Mouse (Mus musculus) CH12.LX (cell line): ENCODE results near the gene Nemp2. TPM values are rescaled to one million over a fixed set of nuclear protein-coding genes. Genes with fewer than 3 reads are reported as not detected.

Experiments
- DNase-seq: peaks from one replicate; pipeline ENCODE4 v3.0.0-alpha.2; 2013; ENCODE audit errors: extremely low read depth
- H3K27ac ChIP-seq: 2 replicates; pipeline ENCODE4 v1.5.1; 2012; ENCODE audit warnings: low read depth, mild to moderate bottlenecking, control low read depth, moderate library complexity; ENCODE audit not compliant: insufficient read depth
- H3K27me3 ChIP-seq: replicated peaks from 2 replicates; pipeline ENCODE3; 2012; ENCODE audit warnings: inconsistent platforms
- H3K36me3 ChIP-seq, 2 experiments: replicated peaks in 1 of 2; 2 replicates each; pipeline versions ENCODE3 to v1.6.1; 2012; ENCODE audit warnings: inconsistent platforms in 1 of 2, low read length in 1 of 2, mild to moderate bottlenecking in 1 of 2, mixed read lengths in 1 of 2, moderate library complexity in 1 of 2; ENCODE audit not compliant: control insufficient read depth in 1 of 2, insufficient read depth in 1 of 2
- H3K4me1 ChIP-seq, 2 experiments: 2 replicates each; pipeline ENCODE4 v1.6.1; 2012; ENCODE audit warnings: inconsistent platforms in 1 of 2, moderate library complexity in 1 of 2; ENCODE audit not compliant: insufficient read depth in 2 of 2, control insufficient read depth in 1 of 2
- H3K4me2 ChIP-seq: 2 replicates; pipeline ENCODE4 v1.6.1; 2012; ENCODE audit warnings: low read depth, mild to moderate bottlenecking, control low read depth; ENCODE audit not compliant: poor library complexity, insufficient read depth, severe bottlenecking
- H3K4me3 ChIP-seq, 3 experiments: fragments of 150-350 bp in 1 of 3; sonication (generic) in 1 of 3; replicated peaks in 1 of 3; 2 replicates each; pipeline versions ENCODE3 to v1.5.1; 2011 to 2012; ENCODE audit warnings: low read depth in 2 of 3, low read length in 2 of 3, mild to moderate bottlenecking in 2 of 3, moderate library complexity in 2 of 3, control low read depth in 1 of 3, improper control_type of control experiment in 1 of 3, inconsistent platforms in 1 of 3, mixed read lengths in 1 of 3; ENCODE audit not compliant: poor library complexity in 1 of 3
- H3K79me2 ChIP-seq: replicated peaks from 2 replicates; pipeline ENCODE4 v1.6.1; 2012; ENCODE audit warnings: mild to moderate bottlenecking, moderate library complexity; ENCODE audit not compliant: control insufficient read depth, poor library complexity, insufficient read depth, severe bottlenecking; ENCODE audit errors: extremely low read depth
- H3K9ac ChIP-seq: 2 replicates; pipeline ENCODE4 v1.6.1; 2012; ENCODE audit warnings: low read depth, mild to moderate bottlenecking, control low read depth, moderate library complexity; ENCODE audit not compliant: insufficient read depth
- H3K9me3 ChIP-seq: replicated peaks from 2 replicates; pipeline ENCODE3; 2012; ENCODE audit warnings: low read length, inconsistent platforms, mixed read lengths
- CHD2 ChIP-seq: IDR thresholded peaks from 2 replicates; pipeline ENCODE4 v1.6.1; 2011; ENCODE audit warnings: low read length, improper control_type of control experiment
- E2F4 ChIP-seq: IDR thresholded peaks from 2 replicates; pipeline ENCODE4 v1.6.1; 2011; ENCODE audit warnings: low read depth, low read length, improper control_type of control experiment; ENCODE audit not compliant: insufficient replicate concordance
- EP300 ChIP-seq: IDR thresholded peaks from 2 replicates; pipeline ENCODE4 v1.6.1; 2011; ENCODE audit warnings: low read length, improper control_type of control experiment
- ETS1 ChIP-seq: conservative IDR thresholded peaks from 2 replicates; pipeline ENCODE4 v1.6.1; 2012; ENCODE audit warnings: low read depth, mild to moderate bottlenecking, inconsistent platforms, low read length, improper control_type of control experiment, moderate library complexity
- GABPA ChIP-seq: IDR thresholded peaks from 2 replicates; pipeline ENCODE4 v1.6.1; 2012; ENCODE audit warnings: low read depth, low read length, improper control_type of control experiment, inconsistent platforms; ENCODE audit not compliant: insufficient replicate concordance
- HCFC1 ChIP-seq: IDR thresholded peaks from 2 replicates; pipeline ENCODE4 v1.6.1; 2012; ENCODE audit warnings: low read depth, mild to moderate bottlenecking, inconsistent platforms, low read length, improper control_type of control experiment
- IRF4 ChIP-seq: IDR thresholded peaks from 2 replicates; pipeline ENCODE4 v1.6.1; 2014; ENCODE audit warnings: low read depth, mild to moderate bottlenecking, inconsistent platforms, low read length, improper control_type of control experiment
- JUN ChIP-seq: IDR thresholded peaks from 2 replicates; pipeline ENCODE4 v1.6.1; 2011; ENCODE audit warnings: low read depth, mild to moderate bottlenecking, low read length, improper control_type of control experiment, moderate library complexity; ENCODE audit not compliant: insufficient read depth
- JUND ChIP-seq: conservative IDR thresholded peaks from 2 replicates; pipeline ENCODE4 v1.6.1; 2011; ENCODE audit warnings: low read depth, low read length, improper control_type of control experiment
- KAT2A ChIP-seq: IDR thresholded peaks from 2 replicates; pipeline ENCODE4 v1.6.1; 2012; ENCODE audit warnings: low read length, improper control_type of control experiment, inconsistent platforms; ENCODE audit not compliant: insufficient replicate concordance
- MAX ChIP-seq: IDR thresholded peaks from 2 replicates; pipeline ENCODE4 v1.6.1; 2011; ENCODE audit warnings: low read length, improper control_type of control experiment
- MEF2A ChIP-seq: IDR thresholded peaks from 2 replicates; pipeline ENCODE4 v1.6.1; 2014; ENCODE audit warnings: low read depth, mild to moderate bottlenecking, inconsistent platforms, low read length, improper control_type of control experiment, borderline replicate concordance
- MXI1 ChIP-seq: IDR thresholded peaks from 2 replicates; pipeline ENCODE4 v1.6.1; 2011; ENCODE audit warnings: mild to moderate bottlenecking, low read depth, low read length, improper control_type of control experiment
- MYC ChIP-seq: IDR thresholded peaks from 2 replicates; pipeline ENCODE4 v1.6.1; 2011; ENCODE audit warnings: low read depth, mild to moderate bottlenecking, improper control_type of control experiment, low read length
- NELFE ChIP-seq: IDR thresholded peaks from 2 replicates; pipeline ENCODE4 v1.6.1; 2011; ENCODE audit warnings: low read depth, low read length, improper control_type of control experiment
- NRF1 ChIP-seq: IDR thresholded peaks from 2 replicates; pipeline ENCODE4 v1.6.1; 2014; ENCODE audit warnings: low read depth, mild to moderate bottlenecking, inconsistent platforms, low read length, improper control_type of control experiment, moderate library complexity
- PAX5 ChIP-seq: IDR thresholded peaks from 2 replicates; pipeline ENCODE4 v1.6.1; 2012; ENCODE audit warnings: low read length, inconsistent platforms, mixed read lengths
- POLR2AphosphoS2 ChIP-seq: IDR thresholded peaks from 2 replicates; pipeline ENCODE4 v1.6.1; 2011; ENCODE audit warnings: low read depth, low read length, improper control_type of control experiment
- RAD21 ChIP-seq: IDR thresholded peaks from 2 replicates; pipeline ENCODE4 v1.6.1; 2011; ENCODE audit warnings: low read depth, mild to moderate bottlenecking, low read length, improper control_type of control experiment, moderate library complexity
- RCOR1 ChIP-seq: conservative IDR thresholded peaks from 2 replicates; pipeline ENCODE4 v1.6.1; 2012; ENCODE audit warnings: low read depth, mild to moderate bottlenecking, inconsistent platforms, low read length, improper control_type of control experiment
- SIN3A ChIP-seq: IDR thresholded peaks from 2 replicates; pipeline ENCODE4 v1.6.1; 2012; ENCODE audit warnings: low read length, improper control_type of control experiment, inconsistent platforms
- SMC3 ChIP-seq: IDR thresholded peaks from 2 replicates; pipeline ENCODE4 v1.6.1; 2011; ENCODE audit warnings: low read depth, low read length, improper control_type of control experiment
- TBP ChIP-seq: conservative IDR thresholded peaks from 2 replicates; pipeline ENCODE4 v1.6.1; 2011; ENCODE audit warnings: low read depth, low read length, improper control_type of control experiment
- USF1 ChIP-seq: IDR thresholded peaks from 2 replicates; pipeline ENCODE4 v1.6.1; 2014; ENCODE audit warnings: low read depth, mild to moderate bottlenecking, inconsistent platforms, low read length, improper control_type of control experiment
- ZC3H11A ChIP-seq: IDR thresholded peaks from 2 replicates; pipeline ENCODE4 v1.6.1; 2012; ENCODE audit warnings: low read depth, mild to moderate bottlenecking, inconsistent platforms, low read length, improper control_type of control experiment
- ZKSCAN1 ChIP-seq: IDR thresholded peaks from 2 replicates; pipeline ENCODE4 v1.6.1; 2012; ENCODE audit warnings: low read depth, inconsistent platforms, low read length, improper control_type of control experiment, borderline replicate concordance
- ZMIZ1 ChIP-seq: IDR thresholded peaks from 2 replicates; pipeline ENCODE4 v1.6.1; 2012; ENCODE audit warnings: low read depth, mild to moderate bottlenecking, inconsistent platforms, low read length, improper control_type of control experiment
- dilution Hi-C: fragments of 300-500 bp; cut with MboI; formaldehyde crosslinking; loops from 2 replicates; pipeline ENCODE4 v1.14.3; 2020; ENCODE audit warnings: low sequenced_read_pairs; ENCODE audit not compliant: extremely low pct_unique_long_range_greater_than_20kb, extremely low pct_ligation_motif_present
- in situ Hi-C: fragments of 300-500 bp; cut with MboI; formaldehyde crosslinking; loops from 3 replicates; pipeline ENCODE4 v1.14.3; 2019; ENCODE audit warnings: low sequenced_read_pairs, low pct_ligation_motif_present, low pct_unique_long_range_greater_than_20kb, mixed read lengths
- polyA plus RNA-seq: library from polyadenylated mRNA; unstranded; fragments of >175 nt; gene quantifications from 2 replicates; pipeline ENCODE4 v1.2.1, GENCODE M21; 2012; ENCODE audit warnings: low read depth; ENCODE audit not compliant: insufficient read length
- total RNA-seq, 2 experiments: library from RNA; depleted of rRNA; stranded (reverse); fragments of 300-350 nt in 1 of 2; fragments of >200 nt in 1 of 2; gene quantifications; 2 replicates each; pipeline ENCODE4 v1.2.3; 2012 to 2014

The Nemp2 gene
- total and polyA plus RNA-seq, 3 experiments = 11.2 to 20.1 (median 13.3) TPM

GRCm38 (mm10) chr1:52660765-52661164 lies 30.3 kb downstream of the Nemp2 start:
- Histone ChIP-seq H3K4me1 (no peaks in the 10 kb centered on the region), H3K9me3 (no peaks in the 10 kb centered on the region), H3K4me3 (no peak overlapping the region), H3K36me3 (no peaks in the 10 kb centered on the region), H3K79me2 (no peaks in the 10 kb centered on the region), H3K27ac (no peak overlapping the region), H3K27me3 (no peaks in the 10 kb centered on the region), H3K9ac (no peak overlapping the region), H3K4me2 (no peak overlapping the region)
- in situ Hi-C loops (no loop called here), dilution Hi-C loops (no loop called here)
- no peak for DNase-seq
- TF ChIP-seq CHD2 (no peak), NELFE (no peak), GABPA (no peak), MEF2A (no peak), JUND (no peak), POLR2AphosphoS2 (no peak), MYC (no peak), KAT2A (no peak), RAD21 (no peak), SIN3A (no peak), ZMIZ1 (no peak), E2F4 (no peak), USF1 (no peak), PAX5 (no peak), NRF1 (no peak), IRF4 (no peak), TBP (no peak)
- TF ChIP-seq, all 38 proteins: peak for 0

GRCm38 (mm10) chr1:52663228-52663627 lies 32.7 kb downstream of the Nemp2 start:
- TF ChIP-seq GABPA = no peak
- no peak for TF ChIP-seq SMC3
- TF ChIP-seq POLR2AphosphoS2 = no peak
- TF ChIP-seq E2F4 = no peak
- TF ChIP-seq RCOR1 = no peak
- TF ChIP-seq USF1 = no peak
- TF ChIP-seq MEF2A = no peak
- no peak for TF ChIP-seq NRF1
- no peak for TF ChIP-seq SIN3A
- no peak for TF ChIP-seq RAD21
- TF ChIP-seq ZKSCAN1 = no peak
- TF ChIP-seq MXI1 = no peak
- no peak for TF ChIP-seq ETS1
- no peak for TF ChIP-seq ZC3H11A
- no peak for TF ChIP-seq EP300
- no peak for TF ChIP-seq HCFC1
- no peak for TF ChIP-seq NELFE
- no peak for TF ChIP-seq JUN
- no peak for TF ChIP-seq JUND
- TF ChIP-seq MAX = no peak
- DNase-seq = no peak
- no peaks in the 10 kb centered on the region for H3K36me3 ChIP-seq
- H3K9me3 ChIP-seq = no peaks in the 10 kb centered on the region
- H3K27me3 ChIP-seq = no peaks in the 10 kb centered on the region
- in situ Hi-C loops = no loop called here
- no peaks in the 10 kb centered on the region for H3K4me1 ChIP-seq
- dilution Hi-C loops = no loop called here
- H3K9ac ChIP-seq = no peak overlapping the region
- no peak overlapping the region for H3K4me2 ChIP-seq
- no peaks in the 10 kb centered on the region for H3K79me2 ChIP-seq
- H3K27ac ChIP-seq = no peak overlapping the region
- no peak overlapping the region for H3K4me3 ChIP-seq
